Mouse (Mus musculus) common myeloid progenitor, adult 5-6 weeks (primary cell): ENCODE measurements around the gene Adamtsl1. TPM values are rescaled to one million over a fixed set of nuclear protein-coding genes. Genes with fewer than 3 reads are reported as not detected.
A peak's percentile ranks its signal among the peaks of the same experiment; 100 is the strongest.

Experiments
- ATAC-seq: replicated peaks from 2 replicates; pipeline ENCODE4 v1.8.0; 2016; ENCODE audit warnings: low read depth, mild to moderate bottlenecking, moderate TSS enrichment, inconsistent platforms; ENCODE audit not compliant: poor library complexity, severe bottlenecking
- total RNA-seq: library from RNA; stranded (forward); fragments of 200-1000, 187-1606 nt; gene quantifications from 2 replicates; pipeline ENCODE4 v1.2.3, GENCODE M21; 2017

Adamtsl1 gene
- total RNA-seq, 1 experiment from 2014 or later: 0.23 TPM

DNA sequence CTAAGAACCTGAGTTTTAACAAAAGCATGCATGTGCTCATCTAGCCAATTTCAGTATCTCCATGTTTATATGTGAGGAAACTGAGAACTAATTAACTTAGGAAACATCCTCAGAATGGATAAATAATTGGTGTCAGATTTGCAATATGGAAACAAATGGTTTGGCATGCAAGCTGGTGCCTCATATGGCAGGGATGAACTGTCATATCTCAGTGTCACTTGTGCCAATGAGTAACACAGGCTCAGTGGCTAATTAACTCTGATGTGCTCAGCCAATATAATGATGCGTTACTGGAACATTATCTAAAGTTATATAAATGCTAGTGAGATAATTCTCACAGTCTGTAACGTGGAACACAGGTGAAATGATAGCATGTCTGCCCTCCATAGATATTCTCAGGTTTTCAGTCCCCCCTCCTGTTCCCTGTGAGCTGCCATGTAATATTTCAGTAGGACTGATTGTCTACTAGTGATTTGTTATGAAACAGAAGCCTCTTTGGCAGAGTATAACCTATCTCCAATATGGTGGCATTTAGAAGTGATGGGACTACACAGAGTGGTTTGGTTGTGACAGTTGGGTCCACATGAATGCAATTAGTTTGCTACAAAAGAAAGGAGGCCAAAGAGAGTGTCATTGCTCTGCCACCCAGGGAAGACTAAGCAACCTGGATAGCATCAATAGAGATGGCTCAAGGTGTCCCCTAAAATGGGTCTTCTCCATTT, 376.1 kb downstream of the Adamtsl1 start:
- no peak for ATAC-seq

GRCm38 (mm10) chr4:85901316-85901715, 387.3 kb downstream of the Adamtsl1 start:
- no peak for ATAC-seq

DNA sequence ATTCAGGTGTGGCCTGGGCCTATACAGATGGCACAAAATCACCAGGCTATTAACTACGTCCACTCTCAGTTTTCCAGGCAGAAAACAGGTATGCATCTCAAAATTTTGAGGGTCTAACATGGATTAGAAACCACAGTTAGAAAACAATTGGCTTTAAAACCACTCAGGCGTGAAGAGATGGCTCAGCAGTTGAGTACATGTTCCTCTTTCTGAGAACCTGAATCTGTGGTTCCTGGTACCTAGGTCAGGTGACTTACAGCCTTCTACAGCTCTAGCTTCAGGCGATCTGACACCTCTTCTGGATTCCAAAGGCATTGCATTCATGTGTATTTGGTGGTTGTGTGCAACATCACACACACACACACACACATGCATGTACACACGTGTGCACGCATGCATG, 390.2 kb downstream of the Adamtsl1 start:
- ATAC-seq: no peak

DNA sequence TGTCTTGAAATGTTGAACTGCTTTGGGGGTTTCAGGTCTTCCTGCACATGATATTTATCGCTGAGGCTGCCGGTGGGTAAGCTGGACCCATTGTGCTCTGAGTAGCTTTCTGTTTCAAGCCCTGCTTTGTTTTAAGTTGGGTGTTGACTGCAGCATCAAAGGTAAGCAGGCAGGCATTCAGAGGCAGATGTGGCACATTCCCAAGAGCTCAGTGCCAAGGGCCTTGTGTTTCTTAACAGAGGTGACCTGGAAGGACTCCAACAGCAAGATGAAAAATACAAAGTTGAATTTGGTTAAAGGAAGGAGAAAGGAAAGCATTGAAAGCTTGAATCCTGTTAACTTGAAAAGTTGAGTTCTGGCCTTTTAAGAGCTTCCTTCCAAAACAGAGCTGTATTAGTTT, 402.1 kb downstream of the Adamtsl1 start:
- ATAC-seq: no peak

- ATAC-seq: no peak
Observed at GRCm38 (mm10) chr4:85918366-85918765, 404.4 kb downstream of the Adamtsl1 start.

- no peak for ATAC-seq
Observed at GRCm38 (mm10) chr4:85920474-85920873, 406.5 kb downstream of the Adamtsl1 start.

DNA sequence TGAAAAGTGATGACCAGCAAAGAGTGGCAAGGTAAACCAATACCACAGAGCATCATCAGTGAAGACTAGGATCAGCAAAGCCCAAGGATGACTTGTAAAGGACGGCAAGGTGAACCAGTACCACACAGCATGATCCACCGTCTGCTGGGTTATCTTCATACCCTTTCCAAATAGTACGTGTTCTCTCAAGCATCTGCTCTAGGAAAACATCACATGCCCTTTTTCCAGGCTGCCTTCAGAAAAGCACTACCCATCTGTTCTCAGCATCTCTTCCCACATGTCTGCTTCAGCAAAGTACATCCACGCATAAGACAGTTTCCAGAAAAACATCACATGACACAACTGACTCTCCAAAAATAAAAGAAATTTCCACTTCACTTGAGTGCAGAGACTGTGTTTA, 408.8 kb downstream of the Adamtsl1 start:
- ATAC-seq: no peak

DNA sequence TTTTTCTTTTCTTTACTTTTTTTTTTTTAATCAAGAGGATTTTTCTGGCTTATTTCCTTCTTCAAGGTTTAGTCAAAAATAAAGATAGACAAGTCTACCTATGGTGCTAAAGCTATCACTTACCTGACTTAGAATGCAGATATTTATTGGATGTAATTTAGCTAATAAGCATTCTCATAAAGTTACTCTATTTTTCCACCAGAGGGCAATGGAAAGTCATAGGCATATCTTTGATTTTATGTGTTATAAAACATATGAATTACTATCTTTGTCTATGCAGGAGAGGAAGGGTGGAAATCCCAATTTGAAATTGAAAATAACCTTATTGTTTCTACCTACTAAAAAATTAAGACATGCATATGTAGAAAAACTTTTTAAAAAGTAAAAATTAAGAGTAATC, 418.2 kb downstream of the Adamtsl1 start:
- no peak for ATAC-seq

DNA sequence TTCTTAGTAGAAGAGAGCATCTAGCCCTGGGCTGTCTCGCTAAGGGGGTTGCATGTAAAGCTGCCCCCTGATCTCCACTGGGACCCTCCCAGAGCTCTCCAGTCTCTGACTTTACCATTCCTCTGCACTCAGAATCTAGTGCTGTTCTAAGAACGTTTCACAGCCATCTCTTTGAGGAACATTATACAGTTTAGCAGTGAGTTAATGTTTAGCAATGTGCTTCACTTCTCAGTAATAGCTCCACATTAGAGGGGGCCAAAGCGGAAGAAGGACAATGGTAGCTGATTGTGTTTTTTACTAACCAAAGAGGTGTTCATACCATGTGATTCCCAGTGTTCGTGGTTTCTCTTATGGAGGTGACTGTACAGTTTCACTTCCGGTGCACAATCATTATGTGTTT, 425.5 kb downstream of the Adamtsl1 start:
- ATAC-seq: 0 out of 2 replicates have a peak, but pooled peaks have one; percentile 18

GRCm38 (mm10) chr4:85941857-85942256, 427.9 kb downstream of the Adamtsl1 start:
- no peak for ATAC-seq

- ATAC-seq: peak; percentile 91
Observed at GRCm38 (mm10) chr4:85953590-85953989, 439.6 kb downstream of the Adamtsl1 start.

DNA sequence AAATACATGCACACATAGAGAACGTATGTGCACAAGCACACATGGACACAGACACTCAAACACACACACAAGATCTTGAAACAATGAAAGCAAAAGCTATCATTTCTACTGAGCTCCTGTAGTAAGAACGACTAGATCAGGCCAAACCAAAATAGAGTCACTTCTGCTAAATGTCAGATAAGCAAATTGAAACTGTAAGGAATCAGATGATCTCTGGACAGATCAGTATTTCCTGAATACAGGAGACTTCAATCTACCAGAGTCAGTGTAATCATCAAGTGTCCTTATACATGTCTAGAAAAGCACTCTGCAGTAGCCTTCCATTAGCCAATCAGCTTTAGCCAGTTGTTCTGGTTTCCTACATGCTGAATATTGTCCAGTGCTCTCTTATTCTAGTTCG, 441.4 kb downstream of the Adamtsl1 start:
- ATAC-seq: no peak

GRCm38 (mm10) chr4:85957266-85957665, 443.3 kb downstream of the Adamtsl1 start:
- no peak for ATAC-seq

- ATAC-seq: no peak
Observed at GRCm38 (mm10) chr4:85957879-85958278, 443.9 kb downstream of the Adamtsl1 start.

DNA sequence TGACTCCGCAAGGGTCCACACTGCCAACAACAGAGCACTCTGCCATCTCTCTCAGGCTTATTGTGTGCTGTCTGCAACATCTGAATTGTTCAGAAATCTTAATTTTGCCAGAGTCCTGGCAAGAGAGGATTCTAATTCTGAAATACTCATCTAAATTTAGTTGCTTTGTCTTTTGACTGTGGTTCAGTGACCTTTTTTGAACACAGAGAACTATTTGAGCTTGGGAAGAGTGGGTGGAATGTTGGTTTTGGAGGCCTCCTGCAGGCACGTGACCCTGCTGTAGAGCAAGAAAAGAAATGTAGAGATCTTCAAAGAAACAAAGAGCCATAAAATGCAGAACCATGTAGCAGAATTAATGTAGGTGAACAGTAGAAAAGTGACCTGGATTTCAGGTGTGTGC, 445.0 kb downstream of the Adamtsl1 start:
- ATAC-seq: no peak

- no peak for ATAC-seq
Observed at GRCm38 (mm10) chr4:85976188-85976587, 462.2 kb downstream of the Adamtsl1 start.

DNA sequence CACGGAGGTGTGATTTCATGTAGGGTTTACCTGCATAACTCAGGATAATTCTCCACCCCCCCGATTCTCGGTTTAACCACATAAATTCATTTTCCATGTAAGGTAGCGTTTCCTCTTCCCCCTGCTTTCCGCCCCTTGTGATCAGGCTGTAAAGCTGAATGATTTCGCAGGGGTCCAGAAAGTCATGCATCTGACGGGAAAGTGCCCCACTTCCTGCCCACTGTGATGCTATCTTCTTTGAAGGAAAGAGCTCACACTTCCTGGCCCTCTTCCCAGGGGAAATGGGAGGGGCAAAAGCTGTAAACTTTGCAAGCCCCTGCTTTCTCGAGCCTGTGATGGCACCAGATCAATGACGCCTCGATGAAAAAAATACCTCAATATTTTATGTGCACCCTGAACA, 465.2 kb downstream of the Adamtsl1 start:
- ATAC-seq: peak; percentile 50

- ATAC-seq: no peak
Observed at GRCm38 (mm10) chr4:86006596-86006995, 492.6 kb downstream of the Adamtsl1 start.

DNA sequence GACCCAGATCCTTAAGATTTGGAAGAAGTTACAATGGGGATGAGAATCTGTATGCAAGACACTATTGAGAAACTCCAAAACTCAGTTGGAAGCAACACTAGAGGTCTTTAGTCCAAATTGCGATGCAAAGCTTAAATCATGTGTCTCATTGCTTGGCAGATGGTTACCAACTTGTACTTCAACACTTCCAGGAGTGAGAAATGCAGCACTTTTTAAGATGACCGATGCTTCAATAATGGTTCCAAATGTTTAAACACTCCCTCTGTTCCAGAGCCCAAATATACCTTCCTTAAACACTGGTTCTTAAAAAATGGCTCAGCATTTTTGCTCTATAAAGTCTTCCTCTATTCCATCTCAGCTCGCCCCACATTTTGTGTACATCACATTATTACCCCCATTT, 499.7 kb downstream of the Adamtsl1 start:
- no peak for ATAC-seq

DNA sequence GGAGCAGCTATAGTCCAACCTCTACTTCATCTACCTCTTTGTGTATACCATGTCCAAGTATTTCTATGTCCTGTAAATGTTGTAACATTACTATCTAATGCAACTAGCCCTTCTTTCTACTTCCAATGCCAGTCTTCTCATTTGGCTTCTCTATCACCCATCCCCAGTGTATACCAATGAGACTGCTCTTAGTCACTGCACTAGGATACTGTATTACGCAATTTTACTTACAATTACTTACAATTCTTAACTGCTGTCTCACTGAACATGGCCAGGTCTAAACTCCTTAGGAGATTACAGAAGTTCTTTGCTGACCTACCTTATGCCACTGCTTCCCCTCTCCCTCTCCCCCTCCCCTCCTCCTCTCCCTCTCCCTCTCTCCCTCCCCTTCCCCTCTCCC, 505.0 kb downstream of the Adamtsl1 start:
- peak; percentile 39; the same call in 1 of the 2 replicates for ATAC-seq

- no peak for ATAC-seq
Observed at GRCm38 (mm10) chr4:86019586-86019985, 505.6 kb downstream of the Adamtsl1 start.

GRCm38 (mm10) chr4:86020372-86021090, 506.6 kb downstream of the Adamtsl1 start:
- no peak for ATAC-seq
